Mouse (Mus musculus) forebrain, embryonic 16.5 days (tissue): ENCODE data around the gene Tsc22d4. TPM values are rescaled to one million over a fixed set of nuclear protein-coding genes. Genes with fewer than 3 reads are reported as not detected.

Source experiments
- ATAC-seq: fragments of 200-750 bp; cut with Nextera tagmentation; 2 replicates; pipeline ENCODE4 v1.8.0; 2017; ENCODE audit warnings: mild to moderate bottlenecking, moderate library complexity
- H3K27ac ChIP-seq: fragments of 300-500 bp; sonication (generic); 2 replicates; pipeline ENCODE4 v1.5.1; 2014; ENCODE audit warnings: low read length, control low read depth
- H3K27me3 ChIP-seq: fragments of 300-500 bp; sonication (generic); replicated peaks from 2 replicates; pipeline ENCODE4 v1.6.1; 2014; ENCODE audit warnings: low read length; ENCODE audit not compliant: control insufficient read depth, insufficient read depth
- H3K36me3 ChIP-seq: fragments of 300-500 bp; sonication (generic); 2 replicates; pipeline ENCODE4 v1.6.1; 2014; ENCODE audit not compliant: control insufficient read depth, insufficient read depth
- H3K4me1 ChIP-seq: fragments of 300-500 bp; sonication (generic); replicated peaks from 2 replicates; pipeline ENCODE4 v1.6.1; 2014; ENCODE audit warnings: low read length; ENCODE audit not compliant: control insufficient read depth, insufficient read depth
- H3K4me2 ChIP-seq: fragments of 300-500 bp; sonication (generic); 2 replicates; pipeline ENCODE4 v1.6.1; 2014; ENCODE audit warnings: mild to moderate bottlenecking, low read length, control low read depth
- H3K4me3 ChIP-seq: fragments of 300-500 bp; sonication (generic); replicated peaks from 2 replicates; pipeline ENCODE4 v1.5.1; 2014; ENCODE audit warnings: mild to moderate bottlenecking, low read length, control low read depth
- H3K9ac ChIP-seq: fragments of 300-500 bp; sonication (generic); replicated peaks from 2 replicates; pipeline ENCODE4 v1.6.1; 2014; ENCODE audit warnings: low read depth, low read length, control low read depth
- H3K9me3 ChIP-seq: fragments of 300-500 bp; sonication (generic); 2 replicates; pipeline ENCODE4 v1.6.1; 2016; ENCODE audit warnings: low read length; ENCODE audit not compliant: control insufficient read depth
- WGBS: fragments of 180-500 bp; shearing (Covaris S2); extraction: QIAGEN DNeasy Blood & Tissue Kit; methylation state at CpG from one replicate; pipeline ENCODE4 v1.1.7; 2014; 5-methylcytosine and 5-hydroxymethylcytosine counted together
- polyA plus RNA-seq: library from polyadenylated mRNA; unstranded; fragments of >200 nt; fragmentation: Nextera tagmentation; extraction: Ambion mirVana; gene quantifications from 2 replicates; pipeline ENCODE4 v1.2.1, GENCODE M21; 2015

Tsc22d4 gene
- polyA plus RNA-seq, 1 experiment from 2014 or later: 69.1 TPM

- Histone ChIP-seq H3K4me2 (no peak overlapping the region), H3K27me3 (no peaks in the 10 kb centered on the region), H3K4me1 (no peaks in the 10 kb centered on the region), H3K4me3 (no peak overlapping the region), H3K9me3 (no peaks in the 10 kb centered on the region), H3K9ac (no peak overlapping the region), H3K27ac (no peak overlapping the region), H3K36me3 (no peaks in the 10 kb centered on the region)
- no peak for ATAC-seq
- whole genome bisulfite sequencing: 88% methylated on average over 3 of the region's 3 CpGs
Observed at GRCm38 (mm10) chr5:137800917-137801316, 55.4 kb downstream of the Tsc22d4 start.

- 86% methylated on average over 1 of the region's 1 CpGs for WGBS
- no peak overlapping the region for H3K4me3 ChIP-seq
Observed at GRCm38 (mm10) chr5:137806158-137806557, 60.6 kb downstream of the Tsc22d4 start.

GRCm38 (mm10) chr5:137808316-137808715, 62.8 kb downstream of the Tsc22d4 start:
- Histone ChIP-seq H3K27ac (no peak overlapping the region), H3K4me2 (no peak overlapping the region), H3K4me3 (no peak overlapping the region), H3K9me3 (no peaks in the 10 kb centered on the region), H3K36me3 (no peaks in the 10 kb centered on the region), H3K27me3 (no peaks in the 10 kb centered on the region), H3K9ac (no peak overlapping the region), H3K4me1 (no peaks in the 10 kb centered on the region)
- 94% methylated on average over 5 of the region's 5 CpGs for WGBS
- no peak for ATAC-seq

More at GRCm38 (mm10) chr5:137806158-137806557, 60.6 kb downstream of the Tsc22d4 start:
- no peaks in the 10 kb centered on the region for H3K4me1 ChIP-seq
- ATAC-seq: no peak
- no peak overlapping the region for H3K9ac ChIP-seq
- no peak overlapping the region for H3K27ac ChIP-seq
- no peaks in the 10 kb centered on the region for H3K36me3 ChIP-seq
- no peaks in the 10 kb centered on the region for H3K27me3 ChIP-seq
- H3K9me3 ChIP-seq: no peaks in the 10 kb centered on the region
- no peak overlapping the region for H3K4me2 ChIP-seq

GRCm38 (mm10) chr5:137817466-137818222, 72.1 kb downstream of the Tsc22d4 start:
- Histone ChIP-seq H3K9me3 (no peaks in the 10 kb centered on the region), H3K4me3 (no peak overlapping the region), H3K27me3 (no peaks in the 10 kb centered on the region), H3K4me1 (no peaks in the 10 kb centered on the region), H3K4me2 (no peak overlapping the region), H3K9ac (no peak overlapping the region), H3K36me3 (no peaks in the 10 kb centered on the region), H3K27ac (no peak overlapping the region)
- 77% methylated on average over 4 of the region's 4 CpGs for WGBS
- ATAC-seq: no peak

Other genes starting within 250 kb of the Tsc22d4 start
- gene Pop7, start 243.2 kb upstream of the Tsc22d4 start, polyA plus RNA-seq: 66.8 and 74.7 TPM in 2 replicates
- 16.5 and 20.2 TPM in 2 replicates for gene Gigyf1, start 227.2 kb upstream of the Tsc22d4 start, polyA plus RNA-seq
- not detected in 2 replicates for gene Epo, start 212.5 kb upstream of the Tsc22d4 start, polyA plus RNA-seq
- 498 and 517 TPM in 2 replicates for gene Gnb2, start 212.2 kb upstream of the Tsc22d4 start, polyA plus RNA-seq
- gene Actl6b, start 192.2 kb upstream of the Tsc22d4 start, polyA plus RNA-seq: 254 and 298 TPM in 2 replicates
- 2.3 and 3.1 TPM in 2 replicates for gene Tfr2, start 175.9 kb upstream of the Tsc22d4 start, polyA plus RNA-seq
- gene Mospd3, start 144.7 kb upstream of the Tsc22d4 start, polyA plus RNA-seq: 43.5 and 43.7 TPM in 2 replicates
- gene Pcolce, start 131.9 kb upstream of the Tsc22d4 start, polyA plus RNA-seq: 10.6 and 18.3 TPM in 2 replicates
- 0.23 and 0.25 TPM in 2 replicates for gene Fbxo24, start 116.7 kb upstream of the Tsc22d4 start, polyA plus RNA-seq
- gene Lrch4, start 116.6 kb upstream of the Tsc22d4 start, polyA plus RNA-seq: 19.1 and 19.3 TPM in 2 replicates
- 5.1 and 8.7 TPM in 2 replicates for gene Gm20605, start 116.6 kb upstream of the Tsc22d4 start, polyA plus RNA-seq
- gene Sap25, start 104.4 kb upstream of the Tsc22d4 start, polyA plus RNA-seq: 5.2 and 10.4 TPM in 2 replicates
- 0.09 TPM in 1 of 2 replicates, not detected in the other for gene Irs3, start 100.0 kb upstream of the Tsc22d4 start, polyA plus RNA-seq
- 19.4 and 21.2 TPM in 2 replicates for gene Agfg2, start 61.0 kb upstream of the Tsc22d4 start, polyA plus RNA-seq
- 52.3 and 59.8 TPM in 2 replicates for gene Nyap1, start 4.1 kb upstream of the Tsc22d4 start, polyA plus RNA-seq
- gene Ppp1r35, start 33.1 kb downstream of the Tsc22d4 start, polyA plus RNA-seq: 28.7 and 34.4 TPM in 2 replicates
- gene Mepce, start 41.9 kb downstream of the Tsc22d4 start, polyA plus RNA-seq: 10.2 and 11.9 TPM in 2 replicates
- 11.1 and 11.2 TPM in 2 replicates for gene Zcwpw1, start 42.1 kb downstream of the Tsc22d4 start, polyA plus RNA-seq
- not detected in 2 replicates for gene Pilra, start 90.6 kb downstream of the Tsc22d4 start, polyA plus RNA-seq
- not detected in 2 replicates for gene Pilrb1, start 112.4 kb downstream of the Tsc22d4 start, polyA plus RNA-seq
- not detected in 2 replicates for gene Pilrb2, start 126.1 kb downstream of the Tsc22d4 start, polyA plus RNA-seq
- not detected in 2 replicates for gene Cyp3a13, start 175.9 kb downstream of the Tsc22d4 start, polyA plus RNA-seq
- 0.06 and 0.33 TPM in 2 replicates for gene Gjc3, start 217.4 kb downstream of the Tsc22d4 start, polyA plus RNA-seq
- gene Azgp1, start 235.8 kb downstream of the Tsc22d4 start, polyA plus RNA-seq: not detected in 2 replicates